ENCODE assay signal across 8 mouse cellular contexts in the genomic region with DNA sequence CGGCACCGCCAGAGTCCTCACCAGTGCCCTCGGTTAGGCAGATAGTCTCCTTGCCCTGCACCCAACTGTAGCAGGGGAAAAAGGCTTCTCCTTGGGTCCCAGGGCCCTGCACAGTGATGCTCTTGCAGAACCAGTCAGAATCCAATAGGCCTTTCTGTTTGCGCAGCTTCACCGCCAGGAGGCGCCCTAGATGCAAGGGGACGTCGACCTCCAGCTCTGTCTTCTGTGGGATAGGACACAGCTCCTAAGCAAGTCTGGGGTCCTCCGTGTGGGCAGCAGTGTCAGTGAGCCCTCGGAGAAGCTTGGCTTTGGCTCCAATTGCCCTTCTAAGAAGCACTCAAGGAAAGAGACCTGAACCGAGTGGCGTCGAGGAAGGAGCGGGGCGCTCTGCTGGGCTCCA. TPM values are rescaled to one million over a fixed set of nuclear protein-coding genes. Genes with fewer than 3 reads are reported as not detected.
DNase-seq lines count a peak whose midpoint lies in the region; ATAC-seq and TF ChIP-seq lines count a peak whose summit lies in the region.
"Had no signal": no experiment of that assay in that cellular context is flagged by ENCODE, and none has a peak within 500 bp of the region (broad histone marks: within the 10 kb centered on the region; RNA-seq: fewer than 3 reads in every experiment).

No protein-coding gene starts in this region.

- no peaks in the 10 kb centered on the region for H3K9me3 ChIP-seq in CH12.LX (replicated peaks; ENCODE audit: low read length)
- no peaks in the 10 kb centered on the region for H3K9me3 ChIP-seq in heart, postnatal 0 days (replicated peaks; ENCODE audit: control insufficient read depth, low read length)
- H3K9me3 ChIP-seq in megakaryocyte, embryonic 14.5 days: no peaks in the 10 kb centered on the region
- H3K9me3 ChIP-seq: limb, embryonic 15.5 days had no signal

- peak; percentile 52 for TF ChIP-seq RAD21 in CH12.LX (IDR thresholded peaks at IDR 0.05; ENCODE audit: low read depth, low read length)

- no peaks in the 10 kb centered on the region for H3K79me2 ChIP-seq in CH12.LX (replicated peaks; ENCODE audit: control insufficient read depth, extremely low read depth, insufficient read depth, poor library complexity, severe bottlenecking)

- no peak overlapping the region for H3K4me2 ChIP-seq in CH12.LX (ENCODE audit: insufficient read depth, low read depth, poor library complexity, severe bottlenecking)
- no peak overlapping the region; the same call in 1 of the 2 replicates for H3K4me2 ChIP-seq in heart, postnatal 0 days (ENCODE audit: low read depth, low read length)
- H3K4me2 ChIP-seq: limb, embryonic 15.5 days had no signal

- dilution Hi-C loops in CH12.LX (cut with MboI; ENCODE audit: extremely low pct_ligation_motif_present, extremely low pct_unique_long_range_greater_than_20kb, low sequenced_read_pairs): no loop called here

- peak; percentile 69 for ATAC-seq in common myeloid progenitor, adult 5-6 weeks (replicated peaks; ENCODE audit: low read depth, poor library complexity, severe bottlenecking)
- no peak for ATAC-seq in heart, postnatal 0 days (ENCODE audit: insufficient read depth, low read depth)

- WGBS in heart, postnatal 0 days: 5% methylated on average over 15 of the region's 15 CpGs

- DNase-seq in A20 (ENCODE audit: low read depth, low spot score): peak; percentile 60
- DNase-seq in CH12.LX (ENCODE audit: extremely low read depth): peak; percentile 66
- DNase-seq in heart, postnatal 0 days (ENCODE audit: low spot score): peak; percentile 30
- DNase-seq in kidney, postnatal 36 days: peak; percentile 18 to 78
- DNase-seq in spleen, postnatal 10 days (ENCODE audit: low spot score in 2 of 2): peak; percentile 29 to 78

- no peaks in the 10 kb centered on the region for H3K36me3 ChIP-seq in CH12.LX (replicated peaks in 1 of 2; ENCODE audit: control insufficient read depth in 1 of 2, insufficient read depth in 1 of 2, low read length in 1 of 2)
- no peaks in the 10 kb centered on the region for H3K36me3 ChIP-seq in heart, postnatal 0 days (replicated peaks; ENCODE audit: control insufficient read depth, insufficient read depth, low read length)
- no peaks in the 10 kb centered on the region for H3K36me3 ChIP-seq in megakaryocyte, embryonic 14.5 days (replicated peaks; ENCODE audit: low read length)
- H3K36me3 ChIP-seq: limb, embryonic 15.5 days had no signal

- H3K9ac ChIP-seq in CH12.LX (ENCODE audit: insufficient read depth, low read depth): no peak overlapping the region
- no peak overlapping the region for H3K9ac ChIP-seq in heart, postnatal 0 days (replicated peaks; ENCODE audit: low read depth, low read length)
- H3K9ac ChIP-seq: limb, embryonic 15.5 days had no signal

- TF ChIP-seq POLR2A in CH12.LX (IDR thresholded peaks at IDR 0.05; ENCODE audit: low read depth, low read length): no peak

- peaks cover 85% of the 10 kb centered on the region for H3K27me3 ChIP-seq in CH12.LX (replicated peaks)
- H3K27me3 ChIP-seq in heart, postnatal 0 days (ENCODE audit: control insufficient read depth, insufficient read depth, low read length): peaks cover 49% of the 10 kb centered on the region
- H3K27me3 ChIP-seq in megakaryocyte, embryonic 14.5 days (replicated peaks): peaks cover 78% of the 10 kb centered on the region

- in situ Hi-C loops in CH12.LX (cut with MboI; ENCODE audit: low pct_ligation_motif_present, low pct_unique_long_range_greater_than_20kb, low sequenced_read_pairs): loop anchor here (10.0 kb wide), 1 partner anchor 183 kb away; the partner anchor contains the start of gene Tm4sf5

- no peak overlapping the region for H3K27ac ChIP-seq in CH12.LX (ENCODE audit: insufficient read depth, low read depth)
- H3K27ac ChIP-seq in heart, postnatal 0 days (ENCODE audit: low read depth): no peak overlapping the region
- H3K27ac ChIP-seq: limb, embryonic 15.5 days had no signal

- peak; percentile 88 to 91 for TF ChIP-seq CTCF in CH12.LX (conservative IDR thresholded peaks at IDR 0.05 in 1 of 2, IDR thresholded peaks at IDR 0.05 in 1 of 2; ENCODE audit: low read depth in 2 of 2, low read length in 2 of 2)
- peak; percentile 63 for TF ChIP-seq CTCF in heart, postnatal 0 days (IDR thresholded peaks at IDR 0.05; ENCODE audit: low read depth)

- H3K4me3 ChIP-seq in CH12.LX (replicated peaks in 1 of 3; ENCODE audit: low read depth in 2 of 3, low read length in 2 of 3, poor library complexity in 1 of 3): no peak overlapping the region
- no peak overlapping the region for H3K4me3 ChIP-seq in heart, postnatal 0 days (ENCODE audit: low read depth, low read length)
- H3K4me3 ChIP-seq in megakaryocyte, embryonic 14.5 days (replicated peaks): peak overlapping the region; percentile 75
- H3K4me3 ChIP-seq: limb, embryonic 15.5 days had no signal

- no peaks in the 10 kb centered on the region; a peak in 1 of 4 replicates for H3K4me1 ChIP-seq in CH12.LX (ENCODE audit: control insufficient read depth in 1 of 2, insufficient read depth in 2 of 2)
- H3K4me1 ChIP-seq in heart, postnatal 0 days (ENCODE audit: control insufficient read depth, insufficient read depth): no peaks in the 10 kb centered on the region
- peaks cover 51% of the 10 kb centered on the region for H3K4me1 ChIP-seq in megakaryocyte, embryonic 14.5 days

- no peak for TF ChIP-seq EP300 in CH12.LX (IDR thresholded peaks at IDR 0.05; ENCODE audit: low read length)
- no peak for TF ChIP-seq EP300 in heart, postnatal 0 days (IDR thresholded peaks at IDR 0.05; ENCODE audit: low read depth)

TF ChIP-seq in CH12.LX, 34 proteins besides CTCF, POLR2A, EP300 and RAD21:
- TF ChIP-seq SMC3 (IDR thresholded peaks at IDR 0.05; ENCODE audit: low read depth, low read length) (peak; percentile 86), CHD2 (IDR thresholded peaks at IDR 0.05; ENCODE audit: low read length) (no peak)

RNA-seq across cellular contexts. Expression of gene Alox12e, which starts 0.8 kb away (rescaled TPM):
- total RNA-seq in CH12.LX (2012; rRNA removed) (0.21 TPM in 1 of 2 replicates, not detected in the other), CH12.LX (2014; rRNA removed) (not detected in 2 replicates)
- not detected in 2 replicates for polyA plus RNA-seq in CH12.LX (2012; ENCODE audit: insufficient read length, low read depth)
- not detected in 2 replicates for total RNA-seq in common myeloid progenitor, adult 5-6 weeks (2017)
- not detected in 2 replicates for total RNA-seq in heart, postnatal 0 days (2014; rRNA removed; ENCODE audit: low replicate concordance)
- 0.05 TPM in 1 of 2 replicates, not detected in the other for polyA plus RNA-seq in heart, postnatal 0 days (2015; fragmentation: Nextera tagmentation; extraction: Ambion mirVana)
- 0.03 TPM in 1 of 2 replicates, not detected in the other for polyA plus RNA-seq in megakaryocyte, embryonic 14.5 days (2012; ENCODE audit: insufficient read depth, low replicate concordance)

RNA-seq across cellular contexts. Expression of gene Alox15, which starts 30.2 kb away (rescaled TPM):
- total RNA-seq in CH12.LX (2012; rRNA removed) (0.04 TPM in 1 of 2 replicates, not detected in the other), CH12.LX (2014; rRNA removed) (not detected in 2 replicates)
- polyA plus RNA-seq in CH12.LX (2012; ENCODE audit: insufficient read length, low read depth): not detected in 2 replicates
- total RNA-seq in common myeloid progenitor, adult 5-6 weeks (2017): not detected in 2 replicates
- 0.23 TPM in 1 of 2 replicates, not detected in the other for total RNA-seq in heart, postnatal 0 days (2014; rRNA removed; ENCODE audit: low replicate concordance)
- polyA plus RNA-seq in heart, postnatal 0 days (2015; fragmentation: Nextera tagmentation; extraction: Ambion mirVana): 0.11 and 0.22 TPM in 2 replicates
- polyA plus RNA-seq in megakaryocyte, embryonic 14.5 days (2012; ENCODE audit: insufficient read depth, low replicate concordance): 0.50 TPM in 1 of 2 replicates, not detected in the other
